Mouse (Mus musculus) brown adipose tissue, adult 24 weeks (tissue): Measurements from ENCODE around the gene Col23a1. TPM values are rescaled to one million over a fixed set of nuclear protein-coding genes. Genes with fewer than 3 reads are reported as not detected.
"Not testable (repeated sequence)": the region's sequence is repeated elsewhere in the genome, so short reads cannot be mapped to it uniquely, and the experiment has no call there.

Experiments used
- H3K27ac ChIP-seq: fragments of 200-500 bp; replicated peaks from 2 replicates; pipeline ENCODE4 v1.5.1; 2012; ENCODE audit warnings: low read depth, mild to moderate bottlenecking, low read length
- H3K4me1 ChIP-seq: fragments of 200-500 bp; 2 replicates; pipeline ENCODE4 v1.6.1; 2012; ENCODE audit warnings: low read length, mixed read lengths; ENCODE audit not compliant: control insufficient read depth, insufficient read depth, insufficient read length
- H3K4me3 ChIP-seq: fragments of 200-500 bp; 2 replicates; pipeline ENCODE4 v1.5.1; 2012; ENCODE audit warnings: low read depth, mild to moderate bottlenecking, low read length, moderate library complexity; ENCODE audit not compliant: insufficient read depth
- polyA plus RNA-seq: library from polyadenylated mRNA; stranded (reverse); fragments of >200 nt; gene quantifications from 2 replicates; pipeline ENCODE4 v1.2.4, GENCODE M21; 2012; ENCODE audit not compliant: missing spikeins, insufficient read depth, insufficient read length

Col23a1 gene
- polyA plus RNA-seq, 1 experiment, result 2.3 TPM

GRCm38 (mm10) chr11:51595459-51596083 is 305.9 kb downstream of the Col23a1 start:
- H3K27ac ChIP-seq, result no peak overlapping the region

GRCm38 (mm10) chr11:51597553-51597952 is 307.8 kb downstream of the Col23a1 start:
- Histone ChIP-seq H3K4me3 (no peak overlapping the region), H3K4me1 (no peaks in the 10 kb centered on the region), H3K27ac (no peak overlapping the region)

More at GRCm38 (mm10) chr11:51595459-51596083, 305.9 kb downstream of the Col23a1 start:
- no peaks in the 10 kb centered on the region for H3K4me1 ChIP-seq
- H3K4me3 ChIP-seq, result no peak overlapping the region

- Histone ChIP-seq H3K4me3 (no peak overlapping the region), H3K4me1 (no peaks in the 10 kb centered on the region), H3K27ac (no peak overlapping the region)
These were observed 312.5 kb downstream of the Col23a1 start for GRCm38 (mm10) chr11:51602253-51602652.

- no peaks in the 10 kb centered on the region for H3K4me1 ChIP-seq
- peak overlapping the region; percentile 83 for H3K27ac ChIP-seq
- H3K4me3 ChIP-seq, result peak overlapping the region; percentile 98
These were observed 316.1 kb downstream of the Col23a1 start for GRCm38 (mm10) chr11:51605602-51606446.

- H3K4me1 ChIP-seq, result no peaks in the 10 kb centered on the region
These were observed 316.9 kb downstream of the Col23a1 start, which contains the start of gene Hnrnpab for GRCm38 (mm10) chr11:51606447-51607095. TSS of gene Hnrnpab (minus strand) at chr11:51606847.

GRCm38 (mm10) chr11:51607096-51607738 is 317.5 kb downstream of the Col23a1 start:
- Histone ChIP-seq H3K4me3 (peak overlapping the region; percentile 98), H3K4me1 (no peaks in the 10 kb centered on the region), H3K27ac (peak overlapping the region; percentile 66)

More at GRCm38 (mm10) chr11:51606447-51607095, 316.9 kb downstream of the Col23a1 start, which contains the start of gene Hnrnpab:
- Histone ChIP-seq H3K4me3 (peak within 1 kb of the TSS; percentile 98), H3K27ac (peak within 1 kb of the TSS; percentile 83)

GRCm38 (mm10) chr11:51609266-51609909 is 319.7 kb downstream of the Col23a1 start:
- Histone ChIP-seq H3K27ac (no peak overlapping the region), H3K4me1 (no peaks in the 10 kb centered on the region), H3K4me3 (no peak overlapping the region)

GRCm38 (mm10) chr11:51609940-51610339 is 320.2 kb downstream of the Col23a1 start:
- not testable (repeated sequence) for H3K4me3 ChIP-seq, H3K4me1 ChIP-seq, H3K27ac ChIP-seq

- peaks cover 2% of the 10 kb centered on the region for H3K4me1 ChIP-seq
- H3K4me3 ChIP-seq, result no peak overlapping the region
- H3K27ac ChIP-seq, result no peak overlapping the region
These were observed 324.5 kb downstream of the Col23a1 start for GRCm38 (mm10) chr11:51614256-51614655.

- Histone ChIP-seq H3K4me3 (peak overlapping the region; percentile 63), H3K4me1 (peaks cover 2% of the 10 kb centered on the region)
These were observed 325.4 kb downstream of the Col23a1 start for GRCm38 (mm10) chr11:51615129-51615528.

GRCm38 (mm10) chr11:51615601-51616000 is 325.9 kb downstream of the Col23a1 start:
- Histone ChIP-seq H3K4me1 (peaks cover 2% of the 10 kb centered on the region), H3K27ac (peak overlapping the region; percentile 90), H3K4me3 (peak overlapping the region; percentile 63)

More at GRCm38 (mm10) chr11:51615129-51615528, 325.4 kb downstream of the Col23a1 start:
- peak overlapping the region; percentile 90 for H3K27ac ChIP-seq

GRCm38 (mm10) chr11:51616113-51616512 is 326.4 kb downstream of the Col23a1 start:
- H3K4me3 ChIP-seq, H3K4me1 ChIP-seq, H3K27ac ChIP-seq: not testable (repeated sequence)

GRCm38 (mm10) chr11:51617693-51618092 is 328.0 kb downstream of the Col23a1 start:
- Histone ChIP-seq H3K4me1 (peaks cover 2% of the 10 kb centered on the region), H3K27ac (no peak overlapping the region), H3K4me3 (no peak overlapping the region)

GRCm38 (mm10) chr11:51618894-51619408 is 329.2 kb downstream of the Col23a1 start:
- no peak overlapping the region; the same call in 1 of the 2 replicates for H3K27ac ChIP-seq

More at GRCm38 (mm10) chr11:51618894-51619408, 329.2 kb downstream of the Col23a1 start:
- Histone ChIP-seq H3K4me1 (peaks cover 2% of the 10 kb centered on the region), H3K4me3 (peak overlapping the region; percentile 50)
